Mouse (Mus musculus) E14TG2a.4 (cell line): ENCODE data around the gene Tinf2.

Source experiments
- CTCF ChIP-seq: conservative IDR thresholded peaks from 2 replicates; pipeline ENCODE4 v1.5.1; 2014; ENCODE audit warnings: low read length
- NANOG ChIP-seq: IDR thresholded peaks from 2 replicates; pipeline ENCODE4 v1.6.1; 2014; ENCODE audit warnings: borderline replicate concordance, low read length, mixed read lengths

- no peak for TF ChIP-seq CTCF
- TF ChIP-seq NANOG = no peak
Measured at GRCm38 (mm10) chr14:55642679-55643059, 39.0 kb downstream of the Tinf2 start.
